Mouse (Mus musculus): Measurements from ENCODE around the gene Rpp38. TPM values are rescaled to one million over a fixed set of nuclear protein-coding genes. Genes with fewer than 3 reads are reported as not detected.

Rpp38 gene
- 15.9 TPM for polyA plus RNA-seq (2015; fragmentation: Illumina TruSeq; extraction: RNeasy Lipid Tissue Mini Kit (QIAGEN cat#74804); ENCODE audit: low read depth, low replicate concordance)

GRCm38 (mm10) chr2:3332484-3333242 is at the start of gene Rpp38:
Gene Rpp38, minus strand, starts transcription at chr2:3332643.

GRCm38 (mm10) chr2:3335611-3336301 is 3.3 kb upstream of the Rpp38 start, which contains the start of gene Acbd7:
Gene Acbd7, plus strand, starts transcription at chr2:3336168.

GRCm38 (mm10) chr2:3283602-3284472 is 48.6 kb downstream of the Rpp38 start, which contains the start of gene Nmt2:
Gene Nmt2, plus strand, starts transcription at chr2:3284212.

Other genes with a start within 250 kb of the Rpp38 start
- 46.6 TPM for gene Fam171a1, start 218.4 kb downstream of the Rpp38 start, polyA plus RNA-seq (2015; fragmentation: Illumina TruSeq; extraction: RNeasy Lipid Tissue Mini Kit (QIAGEN cat#74804); ENCODE audit: low read depth, low replicate concordance)
- 74.0 TPM for gene Nmt2, start 48.4 kb downstream of the Rpp38 start, polyA plus RNA-seq (2015; fragmentation: Illumina TruSeq; extraction: RNeasy Lipid Tissue Mini Kit (QIAGEN cat#74804); ENCODE audit: low read depth, low replicate concordance)
- 1.5 TPM for gene Acbd7, start 3.5 kb upstream of the Rpp38 start, polyA plus RNA-seq (2015; fragmentation: Illumina TruSeq; extraction: RNeasy Lipid Tissue Mini Kit (QIAGEN cat#74804); ENCODE audit: low read depth, low replicate concordance)
- gene Olah, start 64.6 kb upstream of the Rpp38 start, polyA plus RNA-seq (2015; fragmentation: Illumina TruSeq; extraction: RNeasy Lipid Tissue Mini Kit (QIAGEN cat#74804); ENCODE audit: low read depth, low replicate concordance) = not detected
- gene Meig1, start 90.0 kb upstream of the Rpp38 start, polyA plus RNA-seq (2015; fragmentation: Illumina TruSeq; extraction: RNeasy Lipid Tissue Mini Kit (QIAGEN cat#74804); ENCODE audit: low read depth, low replicate concordance) = 9.0 TPM
- 7.9 TPM for gene Dclre1c, start 91.5 kb upstream of the Rpp38 start, polyA plus RNA-seq (2015; fragmentation: Illumina TruSeq; extraction: RNeasy Lipid Tissue Mini Kit (QIAGEN cat#74804); ENCODE audit: low read depth, low replicate concordance)
- gene Suv39h2, start 142.4 kb upstream of the Rpp38 start, polyA plus RNA-seq (2015; fragmentation: Illumina TruSeq; extraction: RNeasy Lipid Tissue Mini Kit (QIAGEN cat#74804); ENCODE audit: low read depth, low replicate concordance) = 3.5 TPM
- gene Gm45902, start 180.1 kb upstream of the Rpp38 start, polyA plus RNA-seq (2015; fragmentation: Illumina TruSeq; extraction: RNeasy Lipid Tissue Mini Kit (QIAGEN cat#74804); ENCODE audit: low read depth, low replicate concordance) = 2.7 TPM
- 40.9 TPM for gene Hspa14, start 180.2 kb upstream of the Rpp38 start, polyA plus RNA-seq (2015; fragmentation: Illumina TruSeq; extraction: RNeasy Lipid Tissue Mini Kit (QIAGEN cat#74804); ENCODE audit: low read depth, low replicate concordance)
- 1.1 TPM for gene Cdnf, start 180.4 kb upstream of the Rpp38 start, polyA plus RNA-seq (2015; fragmentation: Illumina TruSeq; extraction: RNeasy Lipid Tissue Mini Kit (QIAGEN cat#74804); ENCODE audit: low read depth, low replicate concordance)
- gene Fam107b, start 237.8 kb upstream of the Rpp38 start, polyA plus RNA-seq (2015; fragmentation: Illumina TruSeq; extraction: RNeasy Lipid Tissue Mini Kit (QIAGEN cat#74804); ENCODE audit: low read depth, low replicate concordance) = 9.2 TPM